Mouse (Mus musculus): ENCODE results near the gene Bicra.

Bicra gene

DNA sequence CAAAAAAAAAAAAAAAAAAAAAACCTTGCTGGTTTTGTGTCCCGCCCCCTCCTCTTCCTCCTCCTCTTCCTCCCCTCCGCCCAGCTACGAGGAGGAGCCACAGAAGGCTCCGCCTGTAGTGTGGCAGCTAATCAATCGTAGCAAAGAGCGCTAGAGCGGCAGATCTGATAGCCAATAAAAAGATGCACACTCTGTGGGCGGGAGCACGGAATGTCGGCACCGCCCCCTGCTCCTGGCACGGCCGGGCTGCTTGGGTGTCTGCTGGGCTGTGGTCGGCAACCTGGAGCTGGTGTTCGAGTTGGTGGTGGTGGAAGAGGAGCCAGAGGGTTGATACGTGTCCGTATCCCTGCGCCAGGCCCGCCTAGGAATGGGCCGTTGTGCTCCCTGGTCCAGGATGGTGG, 443 bp upstream of the Bicra start:
- peak; percentile 96 for DNase-seq (ENCODE audit: low spot score in 2 of 2)

DNA sequence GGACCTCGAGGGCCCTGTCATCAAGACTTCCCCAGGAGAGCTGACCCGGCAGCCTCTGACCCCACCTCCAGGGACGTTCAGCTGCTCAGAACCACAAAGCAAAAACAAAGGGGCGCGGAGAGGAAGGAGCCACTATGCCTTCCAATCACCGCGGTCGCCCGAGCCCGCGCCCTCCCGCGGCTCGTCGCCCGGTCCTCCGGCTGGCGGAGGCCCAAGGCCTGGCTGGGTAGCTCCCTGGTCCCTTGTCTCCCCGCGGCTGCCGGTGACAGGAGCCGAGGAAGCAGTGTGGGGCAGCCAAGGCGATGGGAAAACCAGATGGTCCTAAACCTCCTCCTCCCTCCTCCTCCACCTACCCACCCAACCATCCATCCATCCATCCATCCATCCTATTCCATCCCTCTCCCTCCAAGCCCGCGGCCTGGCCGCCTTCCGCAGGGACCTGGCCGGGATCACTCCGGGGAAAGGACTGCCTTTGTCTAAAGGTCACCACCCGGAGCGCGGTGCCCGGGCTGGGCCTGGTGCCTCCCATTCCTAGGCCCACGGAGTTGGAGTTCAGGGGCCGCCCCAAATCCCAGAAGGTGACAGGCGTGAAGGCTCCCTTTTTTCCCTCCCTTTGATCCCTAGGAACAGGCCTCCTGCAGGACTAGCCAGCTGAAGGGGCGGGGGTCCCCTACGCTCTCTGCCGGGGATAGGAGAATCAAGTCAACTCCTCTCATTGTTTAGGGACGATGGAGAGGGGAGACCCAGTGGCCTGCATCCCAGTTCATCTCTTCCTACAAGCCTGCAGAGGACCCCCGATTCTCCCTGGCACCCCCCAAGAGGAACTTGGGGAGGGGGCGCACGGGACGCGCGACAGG, 1.0 kb downstream of the Bicra start:
- DNase-seq (ENCODE audit: low spot score in 2 of 2): peak; percentile 53 to 56

- peak in 1 of 2 experiments; percentile 31 for DNase-seq (ENCODE audit: low spot score in 2 of 2)
Observed at GRCm38 (mm10) chr7:16046101-16046480, 1.6 kb downstream of the Bicra start.

DNA sequence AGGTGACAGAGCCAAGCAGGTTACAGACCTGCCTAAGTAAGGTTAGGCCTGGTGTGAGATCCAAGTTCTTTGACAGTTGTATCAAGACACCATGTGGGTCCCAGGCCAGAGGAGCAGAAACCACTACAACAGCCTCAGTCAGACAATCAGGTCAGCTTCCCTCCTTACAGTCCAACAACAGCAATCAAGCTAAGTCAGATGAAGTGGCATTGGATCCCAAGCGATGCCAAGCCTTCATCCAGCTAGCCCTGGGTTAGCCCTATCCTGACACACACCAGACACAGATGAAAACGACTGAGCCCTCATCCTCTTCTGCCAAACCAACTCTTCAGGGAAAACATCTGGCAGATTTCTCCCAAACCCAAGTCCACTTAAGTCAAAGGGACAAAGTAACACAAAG, 2.2 kb downstream of the Bicra start:
- no peak for DNase-seq (ENCODE audit: low spot score in 2 of 2)

DNA sequence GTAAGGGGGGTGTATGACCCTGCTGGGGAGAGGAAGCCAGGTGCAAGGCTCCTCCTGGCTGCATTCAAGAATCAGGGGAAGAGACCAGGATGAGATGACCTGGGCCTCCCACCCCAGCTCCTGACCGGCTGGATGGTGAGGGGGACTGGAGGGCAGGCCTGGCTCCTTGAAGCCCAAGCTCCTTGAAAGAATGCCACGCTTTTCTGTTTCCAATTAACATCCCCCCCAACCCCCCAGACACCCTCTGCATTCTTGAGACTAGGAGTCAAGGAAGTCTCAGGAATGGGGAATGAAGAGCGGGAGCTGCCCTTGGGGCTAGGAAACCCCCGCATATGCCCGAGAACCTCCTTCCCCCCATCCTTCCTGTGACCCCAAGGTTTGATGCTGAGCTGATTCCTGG, 3.2 kb downstream of the Bicra start:
- no peak for DNase-seq (ENCODE audit: low spot score in 2 of 2)

- DNase-seq (ENCODE audit: low spot score in 2 of 2): no peak
Observed at GRCm38 (mm10) chr7:16043861-16044435, 3.8 kb downstream of the Bicra start.

DNA sequence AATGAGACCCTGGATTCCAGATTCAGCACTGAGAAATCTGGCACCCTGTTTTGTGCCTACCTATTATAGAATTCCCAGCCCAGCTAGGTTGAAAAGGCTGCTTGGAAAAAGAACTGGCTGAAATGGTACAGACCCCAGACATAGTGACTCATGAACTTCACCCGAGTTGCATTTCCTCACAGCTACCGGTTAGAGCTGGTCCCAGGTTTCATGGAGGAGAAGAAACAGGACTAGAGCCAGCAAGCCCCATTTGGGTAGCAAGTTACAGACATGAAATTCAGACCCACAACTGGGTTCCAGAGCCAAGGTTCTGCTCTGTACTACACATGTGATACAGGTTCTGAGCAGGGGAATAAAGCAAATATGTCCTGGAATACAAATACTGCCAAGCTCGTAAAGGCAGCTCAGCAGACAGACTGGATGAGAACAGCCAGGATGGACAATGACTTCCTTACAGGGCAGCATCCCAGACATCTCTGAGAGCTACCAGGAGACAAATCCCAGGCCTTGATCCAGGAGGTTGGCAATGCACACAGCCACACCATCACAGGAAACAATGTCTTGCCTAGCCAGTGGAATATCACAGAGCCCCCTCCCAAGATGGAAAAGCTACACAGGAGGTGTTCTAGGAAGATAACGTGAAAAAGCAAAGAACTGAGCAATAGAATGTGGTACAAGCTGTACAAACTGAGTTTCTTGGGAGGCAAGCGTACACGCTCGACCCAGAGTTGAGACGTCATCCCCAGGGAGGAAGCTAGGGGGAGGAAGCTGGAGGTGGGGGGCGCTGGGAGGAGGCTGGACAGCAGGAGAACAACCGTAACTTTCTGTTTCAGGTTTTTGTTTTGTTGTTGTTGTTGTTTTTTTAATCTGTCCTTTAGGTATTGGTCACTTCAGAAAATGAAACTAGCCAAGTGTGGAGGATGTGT, 4.6 kb downstream of the Bicra start:
- DNase-seq (ENCODE audit: low spot score in 2 of 2): no peak

- DNase-seq (ENCODE audit: low spot score in 2 of 2): no peak
Observed at GRCm38 (mm10) chr7:16041208-16041607, 6.5 kb downstream of the Bicra start.

DNA sequence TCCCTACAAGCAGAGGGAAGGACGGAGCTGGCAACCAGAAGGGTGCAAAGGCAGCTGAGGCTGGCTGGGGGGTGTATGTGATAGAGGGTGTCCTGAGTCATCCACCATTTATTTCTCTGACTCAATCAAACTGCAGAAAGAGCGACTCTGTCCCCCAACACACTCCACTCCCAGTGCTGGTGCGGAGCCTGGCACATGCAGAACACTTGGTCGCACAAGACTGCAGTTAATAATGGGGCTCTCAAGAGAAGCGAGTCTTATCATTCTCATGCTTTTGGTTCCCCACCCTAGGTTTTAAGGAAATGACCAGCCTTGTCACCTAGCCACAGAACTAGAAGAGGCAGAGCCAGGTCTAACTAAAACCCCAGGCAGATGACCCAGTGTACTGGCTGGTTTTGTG, 8.4 kb downstream of the Bicra start:
- DNase-seq (ENCODE audit: low spot score in 2 of 2): no peak

- no peak for DNase-seq (ENCODE audit: low spot score in 2 of 2)
Observed at GRCm38 (mm10) chr7:16036972-16037371, 10.7 kb downstream of the Bicra start.

DNA sequence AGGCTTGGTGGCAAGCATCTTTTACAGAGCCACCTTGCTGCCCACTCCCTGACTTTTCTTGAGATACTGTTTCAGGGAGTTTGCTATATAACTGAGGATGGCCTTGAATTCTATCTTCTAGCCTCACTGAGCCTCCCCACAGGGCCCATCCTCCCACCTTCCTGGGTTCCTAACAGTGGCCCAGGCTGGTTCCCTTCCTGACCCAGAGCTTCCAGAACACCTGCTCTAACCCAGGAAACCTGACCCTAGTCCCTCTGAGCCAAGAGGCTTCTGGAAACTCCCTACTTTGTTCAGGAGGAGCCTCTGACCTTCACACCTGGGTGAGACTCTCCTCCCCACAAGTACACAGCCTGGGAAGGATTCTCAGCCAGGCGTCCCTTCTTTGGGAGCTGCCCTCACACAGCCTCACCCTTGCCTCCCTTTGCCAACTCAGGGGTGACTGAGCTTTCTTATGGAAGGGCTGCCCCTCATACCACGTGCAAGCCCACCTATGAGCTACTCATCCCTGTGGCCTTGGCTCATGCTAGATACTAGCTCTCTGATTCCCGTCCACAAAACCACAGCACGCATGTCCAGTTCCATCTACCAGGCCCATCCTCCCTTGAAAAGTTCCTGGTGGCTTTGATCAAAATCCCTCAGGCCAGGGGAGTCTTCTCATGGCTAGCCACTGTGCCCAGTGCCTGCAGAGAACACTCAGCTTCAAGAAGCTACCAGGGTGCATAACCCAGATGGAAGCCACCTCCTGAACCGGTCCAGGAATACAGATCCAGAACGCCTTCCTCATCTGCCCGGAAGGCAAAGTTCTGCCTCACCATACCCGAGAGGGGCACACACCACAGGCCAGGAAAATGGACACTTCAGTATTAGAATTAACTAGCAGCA, 13.9 kb downstream of the Bicra start:
- DNase-seq (ENCODE audit: low spot score in 2 of 2): no peak

DNA sequence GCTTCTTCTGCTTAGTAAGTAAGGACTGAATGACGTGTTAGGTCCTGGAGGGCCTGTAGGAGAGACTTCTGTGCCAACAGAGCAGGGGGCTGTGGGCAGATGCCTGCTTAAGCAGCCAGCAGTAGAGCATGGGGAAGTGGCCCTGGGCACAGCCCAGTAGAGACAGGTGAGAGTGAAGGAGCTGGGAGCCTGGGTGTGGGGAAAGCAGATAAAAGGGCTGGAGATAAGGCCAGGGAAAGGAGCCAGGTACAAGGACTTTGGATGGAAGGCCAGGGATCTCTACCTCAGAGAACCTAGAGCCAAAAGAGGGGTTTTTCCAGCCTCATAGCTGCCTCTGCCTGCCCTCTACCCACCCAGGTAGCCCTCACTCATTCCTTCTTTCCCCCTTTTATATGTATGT, 14.7 kb downstream of the Bicra start:
- DNase-seq (ENCODE audit: low spot score in 2 of 2): no peak

DNA sequence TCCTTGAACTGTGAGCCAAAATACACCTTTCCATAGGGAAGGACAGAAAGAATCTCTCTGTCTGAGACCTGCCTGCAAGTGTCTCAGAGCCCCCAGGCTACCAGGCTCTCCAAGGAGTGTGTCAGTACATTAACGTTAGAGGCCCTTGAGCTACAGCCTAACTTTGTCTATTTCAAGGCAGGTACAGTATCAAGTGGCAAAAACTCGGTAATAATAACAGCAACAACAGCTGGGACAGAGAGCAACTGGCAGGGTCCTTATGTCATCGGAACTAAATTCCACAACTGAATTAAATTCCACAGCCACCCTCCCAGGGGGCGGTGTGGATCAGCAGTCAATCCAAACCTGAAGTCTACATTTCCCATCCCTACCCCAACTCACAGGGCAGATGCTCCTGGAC, 16.6 kb downstream of the Bicra start:
- DNase-seq (ENCODE audit: low spot score in 2 of 2): no peak

DNA sequence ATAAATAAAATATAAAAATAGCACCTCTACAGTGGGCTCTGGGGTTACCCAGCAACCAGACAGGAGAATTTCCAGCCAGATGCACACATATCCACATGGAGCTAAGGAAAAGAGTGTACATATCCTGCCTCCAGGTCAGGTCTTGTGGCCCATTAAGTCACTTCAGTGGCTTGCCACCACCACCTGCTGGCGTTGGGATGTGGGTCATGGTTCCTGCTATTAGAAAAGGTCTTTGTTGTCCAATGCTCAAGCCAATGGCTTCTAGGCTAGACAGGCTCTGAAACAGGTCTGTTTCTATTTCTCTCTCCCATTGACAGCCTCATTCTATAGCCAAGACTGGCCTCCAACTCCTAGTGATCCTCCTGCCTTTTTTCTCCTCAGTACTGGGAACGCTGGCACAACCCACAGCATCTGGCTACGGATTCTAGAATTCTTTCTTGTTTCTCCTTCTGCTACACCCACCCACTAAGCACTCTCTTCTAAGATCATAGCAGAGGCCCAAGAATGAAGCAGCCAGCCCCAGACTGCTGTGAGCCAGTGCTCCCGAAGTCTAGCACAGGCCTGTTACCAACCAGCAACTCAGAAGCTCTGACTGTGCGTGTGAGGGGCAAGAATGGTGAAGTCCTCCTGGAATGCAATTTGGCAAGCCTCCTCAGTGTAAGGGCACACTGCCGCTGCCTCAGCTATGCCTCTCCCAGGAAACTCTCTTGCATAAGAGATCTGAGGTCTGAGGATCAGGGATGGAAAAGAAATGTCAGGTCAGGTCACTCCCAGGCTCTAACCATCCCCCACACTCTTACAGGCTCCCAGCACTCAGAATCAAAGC, 19.4 kb downstream of the Bicra start:
- DNase-seq (ENCODE audit: low spot score in 2 of 2): peak; percentile 38 to 52

DNA sequence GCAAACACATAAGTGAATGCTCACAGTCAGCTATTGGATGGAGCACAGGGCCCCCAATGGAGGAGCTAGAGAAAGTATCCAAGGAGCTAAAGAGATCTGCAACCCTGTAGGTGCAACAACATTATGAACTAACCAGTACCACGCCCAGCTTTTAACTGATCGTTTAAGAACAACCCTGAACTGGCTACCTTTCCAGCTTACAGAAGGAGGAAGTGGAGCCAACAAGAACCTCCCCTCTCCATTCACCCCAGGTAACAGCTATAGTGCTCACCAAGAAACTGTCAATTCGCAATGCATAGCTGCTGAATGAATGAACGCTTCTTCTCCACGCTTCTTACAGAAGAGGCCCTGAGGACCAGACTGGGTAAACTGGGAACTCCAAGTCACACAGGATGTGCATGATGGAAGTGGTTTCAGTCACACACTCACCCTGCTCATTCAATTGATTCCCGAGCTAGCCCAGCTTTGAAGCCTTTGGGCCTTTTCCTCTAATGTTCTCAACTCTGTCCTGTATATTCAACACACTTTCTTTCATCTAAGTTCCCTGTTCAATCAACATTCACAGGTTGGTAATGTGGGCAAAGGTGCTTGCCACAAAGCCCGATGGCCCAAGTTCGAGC, 23.0 kb downstream of the Bicra start:
- DNase-seq (ENCODE audit: low spot score in 2 of 2): no peak

GRCm38 (mm10) chr7:16019256-16020094, 28.2 kb downstream of the Bicra start:
- DNase-seq (ENCODE audit: low spot score in 2 of 2): no peak

GRCm38 (mm10) chr7:16018016-16018810, 29.5 kb downstream of the Bicra start:
- DNase-seq (ENCODE audit: low spot score in 2 of 2): no peak

DNA sequence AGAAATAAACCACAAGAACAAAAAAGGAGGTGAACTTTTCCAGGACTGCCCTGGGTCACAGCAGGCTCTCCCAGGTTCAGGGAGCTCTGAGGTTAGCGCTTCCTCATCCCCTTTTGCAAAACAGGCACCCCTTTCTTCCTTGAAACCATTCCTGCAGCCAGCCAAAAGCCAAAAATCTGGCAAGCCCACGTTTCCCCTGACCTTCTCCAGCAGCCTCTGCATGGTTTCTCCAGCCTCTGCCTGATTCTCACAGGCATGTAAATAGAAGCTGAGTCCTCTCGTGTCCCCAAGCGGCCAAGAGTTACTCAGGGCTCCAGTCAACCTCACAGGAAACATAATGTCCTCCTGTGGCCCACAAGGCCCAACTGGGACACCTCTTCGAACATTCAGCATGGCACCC, 32.3 kb downstream of the Bicra start:
- no peak for DNase-seq (ENCODE audit: low spot score in 2 of 2)

All from frontal cortex, postnatal 14 days (tissue).